In the genomic region with DNA sequence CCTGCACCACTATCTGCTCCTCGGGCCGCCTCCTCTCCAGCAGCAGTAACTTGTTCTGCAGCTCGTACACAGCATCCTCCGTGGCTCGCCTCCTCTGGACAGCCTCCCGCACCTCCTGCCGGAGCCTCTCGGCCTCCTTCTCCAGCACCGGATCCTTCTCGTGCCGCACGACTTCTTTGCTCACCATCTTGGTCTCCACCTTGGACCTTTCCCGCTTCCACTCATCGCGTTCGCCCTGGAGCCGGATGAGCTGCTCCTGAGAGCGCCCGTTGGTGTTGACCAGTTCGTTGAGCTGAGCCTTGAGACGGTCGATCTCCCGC, we compare ENCODE assay signal across 10 mouse cellular contexts. TPM values are rescaled to one million over a fixed set of nuclear protein-coding genes. Genes with fewer than 3 reads are reported as not detected.
DNase-seq lines count a peak whose midpoint lies in the region; ATAC-seq and TF ChIP-seq lines count a peak whose summit lies in the region.
"Had no signal": no experiment of that assay in that cellular context is flagged by ENCODE, and none has a peak within 500 bp of the region (broad histone marks: within the 10 kb centered on the region; RNA-seq: fewer than 3 reads in every experiment).

No protein-coding gene starts in this region.

- peak overlapping the region; percentile 46 for H3K4me3 ChIP-seq in heart, embryonic 11.5 days (ENCODE audit: low read depth, low read length)
- H3K4me3 ChIP-seq in ES-Bruce4 (ENCODE audit: low read depth, low read length): peak overlapping the region; percentile 57
- peak overlapping the region; percentile 29 for H3K4me3 ChIP-seq in hindbrain, embryonic 11.5 days (ENCODE audit: low read depth, low read length)
- peak overlapping the region; percentile 19 for H3K4me3 ChIP-seq in liver, postnatal 0 days (ENCODE audit: low read depth, low read length)

- no peak for DNase-seq in heart, adult 11 months
- DNase-seq in hindbrain, embryonic 11.5 days (ENCODE audit: low spot score): no peak
- DNase-seq in liver, postnatal 0 days: peak; percentile 18
- no peak for DNase-seq in adrenal gland, adult 2 months
- no peak for DNase-seq in thymus, postnatal 25 days
- no peak for DNase-seq in cerebellum, adult 8-10 months
- DNase-seq: layer of hippocampus, adult 9-11 months; right cerebral cortex, postnatal 4 days had no signal

- TF ChIP-seq POLR2A in ES-Bruce4 (IDR thresholded peaks at IDR 0.05; ENCODE audit: insufficient read depth, low read length): no peak

- peaks cover 56% of the 10 kb centered on the region for H3K27me3 ChIP-seq in heart, embryonic 11.5 days (ENCODE audit: control insufficient read depth, insufficient read depth, low read length)
- no peaks in the 10 kb centered on the region for H3K27me3 ChIP-seq in ES-Bruce4 (ENCODE audit: control insufficient read depth, insufficient read depth, low read length, poor library complexity, severe bottlenecking)
- peaks cover 41% of the 10 kb centered on the region for H3K27me3 ChIP-seq in hindbrain, embryonic 11.5 days (ENCODE audit: control insufficient read depth, insufficient read depth, low read length)
- peaks cover 29% of the 10 kb centered on the region for H3K27me3 ChIP-seq in liver, postnatal 0 days (ENCODE audit: insufficient read depth, low read length)

- no peak overlapping the region for H3K27ac ChIP-seq in heart, embryonic 11.5 days (ENCODE audit: low read depth, low read length)
- H3K27ac ChIP-seq in ES-Bruce4 (ENCODE audit: insufficient read depth, low read length): no peak overlapping the region
- H3K27ac ChIP-seq in hindbrain, embryonic 11.5 days (ENCODE audit: low read depth, low read length): no peak overlapping the region
- no peak overlapping the region for H3K27ac ChIP-seq in liver, postnatal 0 days (ENCODE audit: low read depth)

- peak overlapping the region; percentile 80 for H3K4me2 ChIP-seq in heart, embryonic 11.5 days
- H3K4me2 ChIP-seq in hindbrain, embryonic 11.5 days (replicated peaks; ENCODE audit: low read depth, low read length): peak overlapping the region; percentile 51
- peak overlapping the region; percentile 59 for H3K4me2 ChIP-seq in liver, postnatal 0 days (ENCODE audit: low read depth, low read length)

- 13% methylated on average over 23 of the region's 23 CpGs for WGBS in heart, embryonic 11.5 days (ENCODE audit: insufficient replicate concordance)
- 16% methylated on average over 23 of the region's 23 CpGs for WGBS in hindbrain, embryonic 11.5 days
- 16% methylated on average over 23 of the region's 23 CpGs for WGBS in liver, postnatal 0 days (ENCODE audit: insufficient replicate concordance)

- peaks cover 26% of the 10 kb centered on the region for H3K4me1 ChIP-seq in heart, embryonic 11.5 days (ENCODE audit: control insufficient read depth, insufficient read depth, low read length)
- H3K4me1 ChIP-seq in ES-Bruce4 (ENCODE audit: control insufficient read depth, insufficient read depth, low read length): no peaks in the 10 kb centered on the region
- 0 out of 2 replicates have a peak, but pooled peaks cover 2% of the 10 kb centered on the region for H3K4me1 ChIP-seq in hindbrain, embryonic 11.5 days (replicated peaks; ENCODE audit: control insufficient read depth, insufficient read depth, low read length)
- peaks cover 27% of the 10 kb centered on the region for H3K4me1 ChIP-seq in liver, postnatal 0 days (ENCODE audit: insufficient read depth)

- H3K36me3 ChIP-seq in heart, embryonic 11.5 days (ENCODE audit: control insufficient read depth, insufficient read depth, low read length): no peaks in the 10 kb centered on the region
- no peaks in the 10 kb centered on the region for H3K36me3 ChIP-seq in ES-Bruce4 (ENCODE audit: control insufficient read depth, insufficient read depth, low read length, poor library complexity, severe bottlenecking)
- no peaks in the 10 kb centered on the region for H3K36me3 ChIP-seq in hindbrain, embryonic 11.5 days (ENCODE audit: control insufficient read depth, insufficient read depth, low read length)
- no peaks in the 10 kb centered on the region for H3K36me3 ChIP-seq in liver, postnatal 0 days (replicated peaks; ENCODE audit: insufficient read depth, low read length)

- peak overlapping the region; percentile 58 for H3K9ac ChIP-seq in heart, embryonic 11.5 days (ENCODE audit: low read depth, low read length)
- H3K9ac ChIP-seq in ES-Bruce4 (ENCODE audit: low read depth, poor library complexity, severe bottlenecking): peak overlapping the region; percentile 41
- H3K9ac ChIP-seq in hindbrain, embryonic 11.5 days (ENCODE audit: low read depth, low read length): no peak overlapping the region
- peak overlapping the region; percentile 6; the same call in 1 of the 2 replicates for H3K9ac ChIP-seq in liver, postnatal 0 days (replicated peaks)

- no peak for TF ChIP-seq CTCF in ES-Bruce4 (IDR thresholded peaks at IDR 0.05; ENCODE audit: low read depth, low read length)
- no peak for TF ChIP-seq CTCF in liver, postnatal 0 days (IDR thresholded peaks at IDR 0.05; ENCODE audit: low read depth)

- no peak for TF ChIP-seq EP300 in ES-Bruce4 (IDR thresholded peaks at IDR 0.05; ENCODE audit: insufficient read depth, low read depth, low read length)
- TF ChIP-seq EP300 in liver, postnatal 0 days (IDR thresholded peaks at IDR 0.05; ENCODE audit: low read depth): no peak

- peaks cover 4% of the 10 kb centered on the region for H3K9me3 ChIP-seq in heart, embryonic 11.5 days (replicated peaks; ENCODE audit: control insufficient read depth, low read length)
- H3K9me3 ChIP-seq in ES-Bruce4 (replicated peaks; ENCODE audit: control insufficient read depth, insufficient read depth, low read length, poor library complexity, severe bottlenecking): no peaks in the 10 kb centered on the region
- H3K9me3 ChIP-seq in hindbrain, embryonic 11.5 days (ENCODE audit: control insufficient read depth, low read length): 0 out of 2 replicates have a peak, but pooled peaks cover 4% of the 10 kb centered on the region
- no peaks in the 10 kb centered on the region for H3K9me3 ChIP-seq in liver, postnatal 0 days (ENCODE audit: low read length)

- ATAC-seq in heart, embryonic 11.5 days (replicated peaks; ENCODE audit: insufficient number of reproducible peaks, low FRiP score, low TSS enrichment): no peak
- no peak for ATAC-seq in hindbrain, embryonic 11.5 days (ENCODE audit: low FRiP score)
- ATAC-seq in liver, postnatal 0 days: no peak

RNA-seq across cellular contexts. Expression of a gene that starts 15.2 kb away (rescaled TPM):
- polyA plus RNA-seq in heart, embryonic 11.5 days (2014; fragmentation: Nextera tagmentation; extraction: Ambion mirVana): 0.26 and 0.31 TPM in 2 replicates
- polyA plus RNA-seq in ES-Bruce4 (2011; ENCODE audit: insufficient read depth, insufficient read length, low read depth, missing spikeins): 2.6 and 3.1 TPM in 2 replicates
- 0.49 and 0.52 TPM in 2 replicates for polyA plus RNA-seq in hindbrain, embryonic 11.5 days (2014; fragmentation: Nextera tagmentation; extraction: Ambion mirVana)
- 0.06 and 0.07 TPM in 2 replicates for polyA plus RNA-seq in liver, postnatal 0 days (2015; fragmentation: Nextera tagmentation; extraction: Ambion mirVana)
- total RNA-seq in adrenal gland, adult 2 months (2021): 1 to 10 TPM in 1 of 2 experiments, under 1 TPM in 1; 0.43 to 1.8 TPM
- 0.49 and 0.57 TPM in 2 replicates for polyA plus RNA-seq in adrenal gland, adult 2 months (2012; rRNA removed)

RNA-seq across cellular contexts. Expression of a gene that starts 23.9 kb away (rescaled TPM):
- 29.3 and 32.3 TPM in 2 replicates for polyA plus RNA-seq in heart, embryonic 11.5 days (2014; fragmentation: Nextera tagmentation; extraction: Ambion mirVana)
- 18.0 and 19.2 TPM in 2 replicates for polyA plus RNA-seq in ES-Bruce4 (2011; ENCODE audit: insufficient read depth, insufficient read length, low read depth, missing spikeins)
- polyA plus RNA-seq in hindbrain, embryonic 11.5 days (2014; fragmentation: Nextera tagmentation; extraction: Ambion mirVana): 31.7 and 36.3 TPM in 2 replicates
- polyA plus RNA-seq in liver, postnatal 0 days (2015; fragmentation: Nextera tagmentation; extraction: Ambion mirVana): 258 and 304 TPM in 2 replicates
- 100 to 1,000 TPM; 225 TPM for total RNA-seq in adrenal gland, adult 2 months (2021)
- polyA plus RNA-seq in adrenal gland, adult 2 months (2012; rRNA removed): 64.1 and 67.5 TPM in 2 replicates

RNA-seq across cellular contexts. Expression of a gene that starts 24.0 kb away (rescaled TPM):
- 74.0 and 76.4 TPM in 2 replicates for polyA plus RNA-seq in heart, embryonic 11.5 days (2014; fragmentation: Nextera tagmentation; extraction: Ambion mirVana)
- polyA plus RNA-seq in ES-Bruce4 (2011; ENCODE audit: insufficient read depth, insufficient read length, low read depth, missing spikeins): 14.5 and 16.5 TPM in 2 replicates
- 59.4 and 60.7 TPM in 2 replicates for polyA plus RNA-seq in hindbrain, embryonic 11.5 days (2014; fragmentation: Nextera tagmentation; extraction: Ambion mirVana)
- polyA plus RNA-seq in liver, postnatal 0 days (2015; fragmentation: Nextera tagmentation; extraction: Ambion mirVana): 20.7 and 22.8 TPM in 2 replicates
- 10 to 100 TPM; 24.7 to 27.3 TPM for total RNA-seq in adrenal gland, adult 2 months (2021)
- 15.0 and 16.2 TPM in 2 replicates for polyA plus RNA-seq in adrenal gland, adult 2 months (2012; rRNA removed)

RNA-seq across cellular contexts. Expression of a gene that starts 51.3 kb away (rescaled TPM):
- 61.5 and 61.9 TPM in 2 replicates for polyA plus RNA-seq in heart, embryonic 11.5 days (2014; fragmentation: Nextera tagmentation; extraction: Ambion mirVana)
- 101 and 107 TPM in 2 replicates for polyA plus RNA-seq in ES-Bruce4 (2011; ENCODE audit: insufficient read depth, insufficient read length, low read depth, missing spikeins)
- polyA plus RNA-seq in hindbrain, embryonic 11.5 days (2014; fragmentation: Nextera tagmentation; extraction: Ambion mirVana): 72.4 and 74.0 TPM in 2 replicates
- 20.9 and 23.8 TPM in 2 replicates for polyA plus RNA-seq in liver, postnatal 0 days (2015; fragmentation: Nextera tagmentation; extraction: Ambion mirVana)
- 10 to 100 TPM; 70.0 to 77.0 TPM for total RNA-seq in adrenal gland, adult 2 months (2021)
- polyA plus RNA-seq in adrenal gland, adult 2 months (2012; rRNA removed): 21.4 and 27.6 TPM in 2 replicates

RNA-seq across cellular contexts. Expression of a gene that starts 54.7 kb away (rescaled TPM):
- polyA plus RNA-seq in heart, embryonic 11.5 days (2014; fragmentation: Nextera tagmentation; extraction: Ambion mirVana): 20.3 and 20.6 TPM in 2 replicates
- polyA plus RNA-seq in ES-Bruce4 (2011; ENCODE audit: insufficient read depth, insufficient read length, low read depth, missing spikeins): 26.2 and 29.5 TPM in 2 replicates
- 28.4 and 32.1 TPM in 2 replicates for polyA plus RNA-seq in hindbrain, embryonic 11.5 days (2014; fragmentation: Nextera tagmentation; extraction: Ambion mirVana)
- polyA plus RNA-seq in liver, postnatal 0 days (2015; fragmentation: Nextera tagmentation; extraction: Ambion mirVana): 2.2 and 2.3 TPM in 2 replicates
- total RNA-seq in adrenal gland, adult 2 months (2021): 10 to 100 TPM; 30.4 to 37.8 TPM
- polyA plus RNA-seq in adrenal gland, adult 2 months (2012; rRNA removed): 19.5 and 21.4 TPM in 2 replicates
